Mouse (Mus musculus): Measurements from ENCODE around the gene Rps16. TPM values are rescaled to one million over a fixed set of nuclear protein-coding genes. Genes with fewer than 3 reads are reported as not detected.
"Not testable (repeated sequence)": the region's sequence is repeated elsewhere in the genome, so short reads cannot be mapped to it uniquely, and the experiment has no call there.

The Rps16 gene
- polyA plus RNA-seq, 1 experiment from 2014 or later: 653 TPM

DNA sequence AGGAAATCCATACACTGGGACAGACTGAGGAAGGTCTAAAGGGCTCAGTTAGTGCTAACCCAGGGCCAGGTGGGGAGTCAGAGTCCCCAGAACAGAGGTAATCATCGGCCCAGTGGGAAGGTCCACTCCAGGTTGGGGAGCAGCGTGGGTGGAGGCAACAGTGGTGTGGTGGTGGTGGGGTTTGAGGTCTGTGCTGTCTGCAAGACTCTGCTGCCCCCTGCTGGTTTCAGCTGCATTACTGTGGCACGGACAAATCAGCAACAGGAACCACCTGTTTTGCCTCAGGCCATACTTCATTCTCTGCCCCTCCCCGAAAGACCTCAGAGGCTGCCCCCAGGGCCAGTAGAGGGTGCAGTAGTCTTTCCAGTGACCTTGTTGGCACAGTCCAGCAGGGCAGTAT lies 36.0 kb downstream of the Rps16 start:
- peak; percentile 93 for DNase-seq
- Histone ChIP-seq H3K9ac (replicated peaks) (0 out of 2 replicates have a peak overlapping the region, but pooled peaks have one; percentile 50), H3K36me3 (replicated peaks; ENCODE audit: insufficient read depth, low read length) (peaks cover 21% of the 10 kb centered on the region), H3K9me3 (ENCODE audit: low read length) (no peaks in the 10 kb centered on the region), H3K4me2 (ENCODE audit: low read depth, low read length) (peak overlapping the region; percentile 36), H3K27me3 (ENCODE audit: insufficient read depth, low read length) (no peaks in the 10 kb centered on the region), H3K27ac (ENCODE audit: low read depth) (peak overlapping the region; percentile 100), H3K4me1 (ENCODE audit: insufficient read depth) (peaks cover 47% of the 10 kb centered on the region), H3K4me3 (ENCODE audit: low read depth, low read length) (no peak overlapping the region)
- TF ChIP-seq EP300 (IDR thresholded peaks at IDR 0.05; ENCODE audit: low read depth): no peak
- peak; percentile 97 for TF ChIP-seq CTCF (IDR thresholded peaks at IDR 0.05; ENCODE audit: low read depth)
- ATAC-seq: peak; percentile 28
- 4% methylated on average over 4 of the region's 4 CpGs for whole genome bisulfite sequencing (ENCODE audit: insufficient replicate concordance)

GRCm38 (mm10) chr7:28386877-28387276 lies 36.4 kb downstream of the Rps16 start:
- not testable (repeated sequence) for H3K4me2 ChIP-seq (ENCODE audit: low read depth, low read length); ATAC-seq; H3K9ac ChIP-seq (replicated peaks); DNase-seq; H3K27me3 ChIP-seq (ENCODE audit: insufficient read depth, low read length); H3K27ac ChIP-seq (ENCODE audit: low read depth); H3K4me3 ChIP-seq (ENCODE audit: low read depth, low read length); H3K9me3 ChIP-seq (ENCODE audit: low read length)
- Histone ChIP-seq H3K36me3 (replicated peaks; ENCODE audit: insufficient read depth, low read length) (peaks cover 21% of the 10 kb centered on the region), H3K4me1 (ENCODE audit: insufficient read depth) (peaks cover 47% of the 10 kb centered on the region)
- WGBS (ENCODE audit: insufficient replicate concordance): 77% methylated on average over 6 of the region's 6 CpGs

DNA sequence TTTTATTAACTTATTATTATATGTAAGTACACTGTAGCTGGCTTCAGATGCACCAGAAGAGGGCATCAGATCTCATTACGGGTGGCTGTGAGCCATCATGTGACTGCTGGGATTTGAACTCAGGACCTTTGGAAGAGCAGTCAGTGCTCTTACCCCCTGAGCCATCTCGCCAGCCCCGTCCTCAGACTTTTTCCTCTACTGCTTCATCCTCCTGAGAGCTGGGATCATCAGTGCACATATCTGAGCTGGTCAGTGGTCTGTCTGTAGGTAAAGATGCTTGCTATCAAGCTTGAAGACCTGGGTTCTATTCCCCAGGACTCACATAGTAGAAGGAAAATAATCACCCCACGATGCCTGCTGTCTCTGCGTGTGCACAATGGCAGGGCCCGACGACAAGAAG lies 36.9 kb downstream of the Rps16 start:
- Histone ChIP-seq H3K36me3 (replicated peaks; ENCODE audit: insufficient read depth, low read length) (peaks cover 21% of the 10 kb centered on the region), H3K4me1 (ENCODE audit: insufficient read depth) (peaks cover 46% of the 10 kb centered on the region)
- H3K27me3 ChIP-seq (ENCODE audit: insufficient read depth, low read length); H3K4me3 ChIP-seq (ENCODE audit: low read depth, low read length); DNase-seq; ATAC-seq; H3K9me3 ChIP-seq (ENCODE audit: low read length); H3K9ac ChIP-seq (replicated peaks); H3K27ac ChIP-seq (ENCODE audit: low read depth); H3K4me2 ChIP-seq (ENCODE audit: low read depth, low read length): not testable (repeated sequence)
- 81% methylated on average over 7 of the region's 7 CpGs for WGBS (ENCODE audit: insufficient replicate concordance)

DNA sequence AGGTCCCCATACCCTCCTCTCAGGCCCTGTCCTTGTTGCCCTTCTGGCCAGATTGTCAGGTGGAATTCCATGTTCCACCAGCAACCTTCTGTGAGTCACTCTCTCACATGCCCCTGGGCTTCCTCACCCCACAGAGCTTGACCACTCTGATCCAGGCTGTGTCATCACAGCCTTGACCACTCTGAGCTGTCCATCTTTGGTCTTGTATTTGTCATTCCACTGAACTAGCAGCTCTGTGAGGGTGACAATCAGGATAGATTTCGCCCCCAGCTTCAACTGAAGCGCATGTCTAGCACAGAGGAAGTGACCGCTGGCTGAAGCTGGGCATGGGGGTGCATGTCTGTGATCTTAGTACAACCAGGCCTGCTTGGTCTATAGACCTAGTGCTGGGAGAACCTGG lies 39.9 kb downstream of the Rps16 start:
- ATAC-seq (no peak), DNase-seq (no peak)
- 80% methylated on average over 3 of the region's 3 CpGs for WGBS (ENCODE audit: insufficient replicate concordance)
- peaks cover 26% of the 10 kb centered on the region for H3K4me1 ChIP-seq (ENCODE audit: insufficient read depth)
- no peak for TF ChIP-seq CTCF (IDR thresholded peaks at IDR 0.05; ENCODE audit: low read depth)
- no peak overlapping the region for H3K4me2 ChIP-seq (ENCODE audit: low read depth, low read length)
- no peaks in the 10 kb centered on the region for H3K27me3 ChIP-seq (ENCODE audit: insufficient read depth, low read length)
- peaks cover 26% of the 10 kb centered on the region for H3K36me3 ChIP-seq (replicated peaks; ENCODE audit: insufficient read depth, low read length)
- H3K9me3 ChIP-seq (ENCODE audit: low read length): no peaks in the 10 kb centered on the region
- no peak overlapping the region for H3K9ac ChIP-seq (replicated peaks)
- no peak overlapping the region for H3K4me3 ChIP-seq (ENCODE audit: low read depth, low read length)
- no peak overlapping the region for H3K27ac ChIP-seq (ENCODE audit: low read depth)

GRCm38 (mm10) chr7:28392429-28393271 lies 42.2 kb downstream of the Rps16 start, which contains the start of the genes Med29 and Paf1:
Gene Med29 (minus strand): TSS chr7:28392708.
Gene Paf1 (plus strand): TSS chr7:28392951.
- peaks cover 41% of the 10 kb centered on the region for H3K36me3 ChIP-seq (replicated peaks; ENCODE audit: insufficient read depth, low read length)
- no peak for TF ChIP-seq CTCF (IDR thresholded peaks at IDR 0.05; ENCODE audit: low read depth)
- TF ChIP-seq EP300 (IDR thresholded peaks at IDR 0.05; ENCODE audit: low read depth): 0 out of 2 replicates have a peak, but pooled peaks have one; percentile 14
- under 1% methylated on average over 58 of the region's 58 CpGs for WGBS (ENCODE audit: insufficient replicate concordance)

DNA sequence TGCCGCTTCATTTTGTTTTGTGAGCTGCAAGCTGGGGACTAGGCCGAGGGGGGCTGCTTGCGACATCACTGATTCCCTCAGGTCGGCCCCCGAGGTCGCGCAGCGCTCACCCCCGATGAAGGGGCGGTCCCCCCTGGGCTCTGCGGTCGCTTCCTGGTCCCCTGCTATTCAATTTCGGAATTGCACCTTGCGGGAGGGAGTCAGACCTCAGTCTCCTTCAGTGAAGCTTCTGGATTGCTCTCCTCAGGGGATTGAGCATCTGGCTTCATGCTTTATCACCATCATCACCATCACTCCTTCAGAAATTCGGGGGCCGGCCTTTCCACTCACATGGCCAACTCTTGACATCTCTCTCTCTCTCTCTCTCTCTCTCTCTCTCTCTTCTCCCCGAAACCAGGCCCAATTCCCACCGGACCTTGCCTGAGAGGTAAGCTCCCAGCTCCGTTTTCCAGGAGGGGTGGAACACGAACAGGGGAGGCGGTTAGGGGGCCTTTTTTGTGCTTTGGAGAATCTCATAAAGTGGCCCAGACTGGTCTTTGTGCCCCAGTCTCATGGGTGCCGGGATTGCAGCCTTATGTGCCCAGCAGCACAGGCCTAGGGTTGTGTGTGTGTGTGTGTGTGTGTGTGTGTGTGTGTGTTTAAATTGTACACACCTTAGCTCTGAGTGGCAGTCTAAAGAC lies 43.0 kb downstream of the Rps16 start:
- Histone ChIP-seq H3K36me3 (replicated peaks; ENCODE audit: insufficient read depth, low read length) (peaks cover 44% of the 10 kb centered on the region), H3K9me3 (ENCODE audit: low read length) (no peaks in the 10 kb centered on the region), H3K27me3 (ENCODE audit: insufficient read depth, low read length) (no peaks in the 10 kb centered on the region), H3K4me1 (ENCODE audit: insufficient read depth) (peaks cover 15% of the 10 kb centered on the region), H3K4me3 (ENCODE audit: low read depth, low read length) (peak overlapping the region; percentile 86), H3K27ac (ENCODE audit: low read depth) (peak overlapping the region; percentile 72), H3K4me2 (ENCODE audit: low read depth, low read length) (peak overlapping the region; percentile 99), H3K9ac (replicated peaks) (peak overlapping the region; percentile 92)
- ATAC-seq (peak; percentile 1; the same call in 1 of the 2 replicates), DNase-seq (no peak)
- no peak for TF ChIP-seq EP300 (IDR thresholded peaks at IDR 0.05; ENCODE audit: low read depth)
- no peak for TF ChIP-seq CTCF (IDR thresholded peaks at IDR 0.05; ENCODE audit: low read depth)
- 7% methylated on average over 22 of the region's 22 CpGs for WGBS (ENCODE audit: insufficient replicate concordance)

More at GRCm38 (mm10) chr7:28392429-28393271, 42.2 kb downstream of the Rps16 start, which contains the start of the genes Med29 and Paf1:
- Histone ChIP-seq H3K9ac (replicated peaks) (peak within 1 kb of the TSS; percentile 92), H3K27me3 (ENCODE audit: insufficient read depth, low read length) (no peaks in the 10 kb centered on the region), H3K9me3 (ENCODE audit: low read length) (no peaks in the 10 kb centered on the region), H3K4me3 (ENCODE audit: low read depth, low read length) (peak within 1 kb of the TSS; percentile 86), H3K27ac (ENCODE audit: low read depth) (peak within 1 kb of the TSS; percentile 72), H3K4me2 (ENCODE audit: low read depth, low read length) (peak within 1 kb of the TSS; percentile 99), H3K4me1 (ENCODE audit: insufficient read depth) (peaks cover 15% of the 10 kb centered on the region)
- DNase-seq: peak; percentile 96
- peak; percentile 98 for ATAC-seq

All from liver, postnatal 0 days (tissue).